12 mouse cellular contexts compared by ENCODE assay signal in the genomic region with DNA sequence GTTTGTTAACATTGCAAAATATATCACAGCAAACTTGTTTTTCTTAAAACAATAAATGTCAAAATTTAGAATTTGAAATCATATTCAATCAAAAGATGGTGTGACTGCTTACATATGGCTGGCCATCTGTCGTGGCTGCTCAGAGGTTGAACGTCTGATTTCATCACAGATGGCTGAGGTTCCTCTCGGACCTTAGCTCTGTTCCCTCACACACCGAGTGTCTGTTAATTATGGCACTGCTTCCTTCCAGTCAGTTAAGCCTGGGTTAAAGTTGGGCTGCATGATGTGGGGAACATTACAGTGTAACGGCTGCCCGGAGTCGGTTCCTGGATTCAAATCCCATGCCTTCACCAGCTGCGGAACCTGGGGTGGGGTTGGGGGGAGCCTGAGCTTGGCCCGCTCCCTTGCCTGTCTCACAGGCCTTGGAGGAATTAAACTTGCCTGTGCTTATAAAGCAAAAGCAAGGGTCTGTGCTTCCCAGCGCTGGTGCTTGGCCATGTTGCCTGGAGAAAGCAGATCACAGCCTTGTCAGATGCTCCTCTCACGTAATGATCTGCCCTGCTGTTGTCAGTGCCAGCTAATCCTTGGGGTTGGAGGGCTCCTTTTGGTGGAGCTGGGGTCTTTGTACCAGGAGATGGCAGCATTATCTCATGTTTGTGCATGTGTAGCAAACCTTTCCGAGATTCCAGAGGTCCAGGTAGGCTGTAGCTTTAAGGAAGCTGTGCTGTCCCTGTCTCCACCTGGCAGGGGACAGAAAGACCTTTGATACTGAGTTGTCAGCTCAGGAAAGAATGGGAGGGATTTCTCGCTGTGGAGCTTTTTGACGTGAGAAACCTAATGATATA. TPM values are rescaled to one million over a fixed set of nuclear protein-coding genes. Genes with fewer than 3 reads are reported as not detected.
DNase-seq lines count a peak whose midpoint lies in the region; ATAC-seq and TF ChIP-seq lines count a peak whose summit lies in the region.
"Had no signal": no experiment of that assay in that cellular context is flagged by ENCODE, and none has a peak within 500 bp of the region (broad histone marks: within the 10 kb centered on the region; RNA-seq: fewer than 3 reads in every experiment).

No protein-coding gene starts in this region.

- H3K9me3 ChIP-seq in liver, embryonic 13.5 days (replicated peaks), result no peaks in the 10 kb centered on the region; the same call in 1 of the 2 replicates
- H3K9me3 ChIP-seq in liver, postnatal 0 days (ENCODE audit: low read length), result no peaks in the 10 kb centered on the region
- no peaks in the 10 kb centered on the region for H3K9me3 ChIP-seq in hindbrain, postnatal 0 days (ENCODE audit: low read length)
- H3K9me3 ChIP-seq: embryonic facial prominence, embryonic 12.5 days; limb, embryonic 12.5 days had no signal

- ATAC-seq in liver, embryonic 13.5 days (ENCODE audit: low read depth), result no peak
- no peak for ATAC-seq in liver, postnatal 0 days
- peak; percentile 74 for ATAC-seq in hindbrain, postnatal 0 days

- no peak overlapping the region for H3K9ac ChIP-seq in liver, embryonic 13.5 days
- no peak overlapping the region for H3K9ac ChIP-seq in liver, postnatal 0 days (replicated peaks)
- no peak overlapping the region for H3K9ac ChIP-seq in hindbrain, postnatal 0 days (replicated peaks; ENCODE audit: low read length)
- H3K9ac ChIP-seq: embryonic facial prominence, embryonic 12.5 days; limb, embryonic 12.5 days had no signal

- H3K36me3 ChIP-seq in liver, embryonic 13.5 days, result peaks cover 12% of the 10 kb centered on the region
- peaks cover 10% of the 10 kb centered on the region; the same call in 1 of the 2 replicates for H3K36me3 ChIP-seq in liver, postnatal 0 days (replicated peaks; ENCODE audit: insufficient read depth, low read length)
- no peaks in the 10 kb centered on the region for H3K36me3 ChIP-seq in hindbrain, postnatal 0 days (ENCODE audit: insufficient read depth, low read length)

- H3K4me3 ChIP-seq in liver, embryonic 13.5 days (replicated peaks), result no peak overlapping the region
- no peak overlapping the region for H3K4me3 ChIP-seq in liver, postnatal 0 days (ENCODE audit: low read depth, low read length)
- H3K4me3 ChIP-seq in hindbrain, postnatal 0 days (ENCODE audit: low read length), result no peak overlapping the region
- H3K4me3 ChIP-seq: embryonic facial prominence, embryonic 12.5 days; limb, embryonic 12.5 days had no signal

- H3K27ac ChIP-seq in liver, embryonic 13.5 days, result peak overlapping the region; percentile 73
- no peak overlapping the region for H3K27ac ChIP-seq in liver, postnatal 0 days (ENCODE audit: low read depth)
- H3K27ac ChIP-seq in hindbrain, postnatal 0 days, result peak overlapping the region; percentile 74
- H3K27ac ChIP-seq: embryonic facial prominence, embryonic 12.5 days; limb, embryonic 12.5 days had no signal

- WGBS in liver, embryonic 13.5 days (ENCODE audit: insufficient replicate concordance), result 77% methylated on average over 14 of the region's 14 CpGs
- 72% methylated on average over 14 of the region's 14 CpGs for WGBS in liver, postnatal 0 days (ENCODE audit: insufficient replicate concordance)
- 53% methylated on average over 14 of the region's 14 CpGs for WGBS in hindbrain, postnatal 0 days

- DNase-seq in liver, embryonic 13.5 days, result no peak
- DNase-seq in liver, postnatal 0 days, result no peak
- peak; percentile 54 to 63 for DNase-seq in cerebellum, postnatal 25 days
- peak; percentile 80 for DNase-seq in hindbrain, postnatal 0 days (ENCODE audit: low spot score)
- peak; percentile 25 for DNase-seq in retina, postnatal 7 days (ENCODE audit: low read depth, low spot score)
- no peak for DNase-seq in thymus, postnatal 14 days
- DNase-seq in spleen, postnatal 10 days (ENCODE audit: low spot score in 2 of 2), result no peak
- DNase-seq: adrenal gland, adult 8-10 months; heart, postnatal 36 days; thymus, postnatal 4 days had no signal

- no peak; the same call in 1 of the 2 replicates for TF ChIP-seq CTCF in liver, postnatal 0 days (IDR thresholded peaks at IDR 0.05; ENCODE audit: low read depth)
- peak; percentile 70 for TF ChIP-seq CTCF in hindbrain, postnatal 0 days (IDR thresholded peaks at IDR 0.05; ENCODE audit: low read depth)

- no peaks in the 10 kb centered on the region for H3K27me3 ChIP-seq in liver, embryonic 13.5 days
- no peaks in the 10 kb centered on the region for H3K27me3 ChIP-seq in liver, postnatal 0 days (ENCODE audit: insufficient read depth, low read length)
- H3K27me3 ChIP-seq in hindbrain, postnatal 0 days (ENCODE audit: insufficient read depth, low read length), result no peaks in the 10 kb centered on the region
- H3K27me3 ChIP-seq: embryonic facial prominence, embryonic 12.5 days; limb, embryonic 12.5 days had no signal

- no peak for TF ChIP-seq EP300 in liver, postnatal 0 days (IDR thresholded peaks at IDR 0.05; ENCODE audit: low read depth)

- H3K4me1 ChIP-seq in liver, embryonic 13.5 days (replicated peaks), result peaks cover 77% of the 10 kb centered on the region
- peaks cover 19% of the 10 kb centered on the region for H3K4me1 ChIP-seq in liver, postnatal 0 days (ENCODE audit: insufficient read depth)
- peaks cover 15% of the 10 kb centered on the region for H3K4me1 ChIP-seq in hindbrain, postnatal 0 days (ENCODE audit: insufficient read depth, low read length)

- H3K4me2 ChIP-seq in liver, embryonic 13.5 days, result no peak overlapping the region
- H3K4me2 ChIP-seq in liver, postnatal 0 days (ENCODE audit: low read depth, low read length), result no peak overlapping the region
- no peak overlapping the region for H3K4me2 ChIP-seq in hindbrain, postnatal 0 days (ENCODE audit: low read depth, low read length)
- H3K4me2 ChIP-seq: embryonic facial prominence, embryonic 12.5 days; limb, embryonic 12.5 days had no signal

RNA-seq across cellular contexts. Expression of a gene that starts 40.2 kb away (rescaled TPM):
- 24.2 and 24.9 TPM in 2 replicates for polyA plus RNA-seq in liver, embryonic 13.5 days (2015; fragmentation: Nextera tagmentation; extraction: Ambion mirVana)
- polyA plus RNA-seq in liver, postnatal 0 days (2015; fragmentation: Nextera tagmentation; extraction: Ambion mirVana), result 22.2 and 23.8 TPM in 2 replicates
- 35.8 and 38.2 TPM in 2 replicates for total RNA-seq in hindbrain, postnatal 0 days (2014; rRNA removed)
- 57.8 and 62.1 TPM in 2 replicates for polyA plus RNA-seq in hindbrain, postnatal 0 days (2015; fragmentation: Nextera tagmentation; extraction: Ambion mirVana)

Comparison
In these comparisons a context has a peak if more than half of its experiments do, and no peak if none do; other contexts are left out.
1. DNase-seq: peak in cerebellum, postnatal 25 days (2 of 2), hindbrain, postnatal 0 days (single experiment) and retina, postnatal 7 days (single experiment); none in liver, embryonic 13.5 days (single experiment), liver, postnatal 0 days (single experiment), thymus, postnatal 14 days (single experiment) and spleen, postnatal 10 days (0 of 2).